In the genomic region with DNA sequence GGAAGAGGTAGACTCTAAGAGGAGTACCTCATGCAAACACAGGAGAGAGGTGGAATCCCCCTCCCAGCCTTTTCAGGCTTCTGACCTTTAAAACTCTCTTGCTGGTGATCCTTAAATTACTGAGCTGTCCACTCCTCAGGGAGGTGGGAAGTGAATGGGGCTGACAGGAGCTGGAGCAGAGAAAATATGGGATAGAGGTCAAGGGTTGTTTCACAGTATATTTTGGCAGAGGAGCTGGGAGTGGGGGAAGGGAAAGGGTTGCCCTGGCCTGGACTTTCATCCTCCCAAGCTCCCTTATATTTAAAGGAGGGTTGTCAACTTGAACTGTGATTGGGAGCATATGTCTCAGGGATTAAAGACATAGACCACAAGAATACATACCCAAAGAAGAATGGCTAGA, we compare ENCODE assay signal across 18 mouse cellular contexts.
DNase-seq lines count a peak whose midpoint lies in the region; ATAC-seq and TF ChIP-seq lines count a peak whose summit lies in the region.
"Had no signal": no experiment of that assay in that cellular context is flagged by ENCODE, and none has a peak within 500 bp of the region (broad histone marks: within the 10 kb centered on the region; RNA-seq: fewer than 3 reads in every experiment).

No protein-coding gene starts in this region.

- H3K27me3 ChIP-seq in heart, embryonic 16.5 days (ENCODE audit: control insufficient read depth, insufficient read depth, low read length) = no peaks in the 10 kb centered on the region
- no peaks in the 10 kb centered on the region for H3K27me3 ChIP-seq in lung, embryonic 14.5 days (ENCODE audit: insufficient read depth, low read length)
- no peaks in the 10 kb centered on the region for H3K27me3 ChIP-seq in neural tube, embryonic 11.5 days (ENCODE audit: control insufficient read depth, insufficient read depth, low read length)
- H3K27me3 ChIP-seq: hindbrain, embryonic 15.5 days had no signal

- no peak for TF ChIP-seq CTCF in lung, embryonic 14.5 days (IDR thresholded peaks at IDR 0.05; ENCODE audit: low read depth)

- peaks cover 57% of the 10 kb centered on the region for H3K4me1 ChIP-seq in heart, embryonic 16.5 days (ENCODE audit: control insufficient read depth, insufficient read depth, low read length)
- peaks cover 24% of the 10 kb centered on the region for H3K4me1 ChIP-seq in lung, embryonic 14.5 days (ENCODE audit: insufficient read depth)
- peaks cover 24% of the 10 kb centered on the region for H3K4me1 ChIP-seq in neural tube, embryonic 11.5 days (ENCODE audit: control insufficient read depth, insufficient read depth, low read length)

- no peaks in the 10 kb centered on the region for H3K36me3 ChIP-seq in heart, embryonic 16.5 days (ENCODE audit: control insufficient read depth, insufficient read depth)
- no peaks in the 10 kb centered on the region for H3K36me3 ChIP-seq in lung, embryonic 14.5 days (ENCODE audit: insufficient read depth)
- no peaks in the 10 kb centered on the region; the same call in 1 of the 2 replicates for H3K36me3 ChIP-seq in neural tube, embryonic 11.5 days (ENCODE audit: control insufficient read depth, insufficient read depth, low read length)
- H3K36me3 ChIP-seq: hindbrain, embryonic 15.5 days had no signal

- no peaks in the 10 kb centered on the region for H3K9me3 ChIP-seq in heart, embryonic 16.5 days (replicated peaks; ENCODE audit: control insufficient read depth, low read length)
- no peaks in the 10 kb centered on the region for H3K9me3 ChIP-seq in lung, embryonic 14.5 days (ENCODE audit: low read depth, low read length)
- H3K9me3 ChIP-seq in neural tube, embryonic 11.5 days (ENCODE audit: control insufficient read depth, low read length) = no peaks in the 10 kb centered on the region
- H3K9me3 ChIP-seq: hindbrain, embryonic 15.5 days had no signal

- H3K9ac ChIP-seq in heart, embryonic 16.5 days (ENCODE audit: low read length) = no peak overlapping the region
- no peak overlapping the region for H3K9ac ChIP-seq in lung, embryonic 14.5 days
- H3K9ac ChIP-seq in neural tube, embryonic 11.5 days (ENCODE audit: low read length) = no peak overlapping the region
- H3K9ac ChIP-seq: forebrain, postnatal 0 days; hindbrain, embryonic 15.5 days had no signal

- no peak for DNase-seq in heart, postnatal 4 days
- peak; percentile 59 for DNase-seq in lung, embryonic 14.5 days
- no peak for DNase-seq in lung, postnatal 4 days
- peak; percentile 66 for DNase-seq in embryo, embryonic 11 days
- DNase-seq in neural tube, embryonic 11.5 days (ENCODE audit: low spot score) = peak; percentile 20
- no peak for DNase-seq in cerebellum, adult 11 months
- DNase-seq: cerebellum, adult 2 months; forebrain, postnatal 0 days; gastrocnemius, postnatal 25 days; kidney, adult 9 months; lung, postnatal 10 days; thymus, postnatal 14 days had no signal

- no peak overlapping the region for H3K4me3 ChIP-seq in heart, embryonic 16.5 days (ENCODE audit: low read length)
- H3K4me3 ChIP-seq in lung, embryonic 14.5 days (ENCODE audit: low read depth, low read length) = no peak overlapping the region
- H3K4me3 ChIP-seq in neural tube, embryonic 11.5 days (ENCODE audit: low read depth, low read length) = no peak overlapping the region
- H3K4me3 ChIP-seq: erythroblast, embryonic 14.5 days; hindbrain, embryonic 15.5 days; myocyte had no signal

- 0 out of 2 replicates have a peak overlapping the region, but pooled peaks have one; percentile 52 for H3K27ac ChIP-seq in heart, embryonic 16.5 days (ENCODE audit: low read length)
- no peak overlapping the region for H3K27ac ChIP-seq in lung, embryonic 14.5 days (ENCODE audit: low read depth)
- H3K27ac ChIP-seq in neural tube, embryonic 11.5 days (ENCODE audit: low read depth, low read length) = no peak overlapping the region
- H3K27ac ChIP-seq: hindbrain, embryonic 15.5 days had no signal

- ATAC-seq in heart, embryonic 16.5 days (replicated peaks; ENCODE audit: extremely low read depth, insufficient read depth, low FRiP score) = no peak; the same call in 1 of the 2 replicates
- peak; percentile 45 for ATAC-seq in lung, embryonic 14.5 days (ENCODE audit: insufficient read depth)
- ATAC-seq in neural tube, embryonic 11.5 days (ENCODE audit: insufficient read depth, low FRiP score, low TSS enrichment) = no peak
- ATAC-seq: CD4-positive, CD25-positive, alpha-beta regulatory T cell, adult 4 months; forebrain, postnatal 0 days had no signal

- H3K4me2 ChIP-seq in heart, embryonic 16.5 days (ENCODE audit: low read depth, low read length) = no peak overlapping the region
- H3K4me2 ChIP-seq in lung, embryonic 14.5 days = no peak overlapping the region
- no peak overlapping the region for H3K4me2 ChIP-seq in neural tube, embryonic 11.5 days (ENCODE audit: low read depth)
- H3K4me2 ChIP-seq: hindbrain, embryonic 15.5 days; midbrain, embryonic 11.5 days had no signal

Comparison
In these comparisons a context has a peak if more than half of its experiments do, and no peak if none do; other contexts are left out.
1. DNase-seq: peak in lung, embryonic 14.5 days (single experiment), embryo, embryonic 11 days (single experiment) and neural tube, embryonic 11.5 days (single experiment); none in heart, postnatal 4 days (single experiment), lung, postnatal 4 days (0 of 2) and cerebellum, adult 11 months (single experiment).